Mouse (Mus musculus) lung, embryonic 14.5 days (tissue): ENCODE data around the gene BC030867. TPM values are rescaled to one million over a fixed set of nuclear protein-coding genes. Genes with fewer than 3 reads are reported as not detected.
A peak's percentile ranks its signal among the peaks of the same experiment; 100 is the strongest.

Source experiments
- ATAC-seq: fragments of 200-750 bp; cut with Nextera tagmentation; 2 replicates; pipeline ENCODE4 v1.8.0; 2017; ENCODE audit warnings: mild to moderate bottlenecking, moderate TSS enrichment, moderate library complexity; ENCODE audit not compliant: insufficient read depth
- DNase-seq: peaks from one replicate; pipeline ENCODE4 v3.0.0-alpha.2; 2015
- H3K27ac ChIP-seq: fragments of 300-500 bp; sonication (generic); 2 replicates; pipeline ENCODE4 v1.5.1; 2014; ENCODE audit warnings: low read depth, mild to moderate bottlenecking, moderate library complexity
- H3K27me3 ChIP-seq: fragments of 300-500 bp; sonication (generic); 2 replicates; pipeline ENCODE4 v1.6.1; 2014; ENCODE audit warnings: low read length, control low read depth; ENCODE audit not compliant: insufficient read depth
- H3K36me3 ChIP-seq: fragments of 300-500 bp; sonication (generic); 2 replicates; pipeline ENCODE4 v1.6.1; 2014; ENCODE audit warnings: control low read depth; ENCODE audit not compliant: insufficient read depth
- H3K4me1 ChIP-seq: fragments of 300-500 bp; sonication (generic); 2 replicates; pipeline ENCODE4 v1.6.1; 2014; ENCODE audit warnings: antibody characterized with exemption, control low read depth; ENCODE audit not compliant: insufficient read depth
- H3K4me2 ChIP-seq: fragments of 300-500 bp; sonication (generic); 2 replicates; pipeline ENCODE4 v1.6.1; 2014; ENCODE audit warnings: mild to moderate bottlenecking
- H3K4me3 ChIP-seq: fragments of 300-500 bp; sonication (generic); 2 replicates; pipeline ENCODE4 v1.5.1; 2014; ENCODE audit warnings: low read depth, low read length
- H3K9ac ChIP-seq: fragments of 300-500 bp; sonication (generic); 2 replicates; pipeline ENCODE4 v1.6.1; 2014
- H3K9me3 ChIP-seq: fragments of 300-500 bp; sonication (generic); 2 replicates; pipeline ENCODE4 v1.6.1; 2016; ENCODE audit warnings: low read depth, low read length, control low read depth
- CTCF ChIP-seq: IDR thresholded peaks from 2 replicates; pipeline ENCODE4 v1.5.1; 2016; ENCODE audit warnings: antibody characterized with exemption, low read depth
- WGBS: fragments of 180-500 bp; shearing (Covaris S2); extraction: QIAGEN DNeasy Blood & Tissue Kit; methylation state at CpG from one replicate; pipeline ENCODE4 v1.1.7; 2014; 5-methylcytosine and 5-hydroxymethylcytosine counted together
- polyA plus RNA-seq: library from polyadenylated mRNA; unstranded; fragments of >200 nt; fragmentation: Nextera tagmentation; extraction: Ambion mirVana; gene quantifications from 2 replicates; pipeline ENCODE4 v1.2.1, GENCODE M21; 2014

The BC030867 gene
- polyA plus RNA-seq, 1 experiment from 2014 or later, result 22.2 TPM

GRCm38 (mm10) chr11:102240636-102241035 is 8.0 kb upstream of the BC030867 start:
- Histone ChIP-seq H3K9me3 (no peaks in the 10 kb centered on the region), H3K27me3 (no peaks in the 10 kb centered on the region), H3K27ac (no peak overlapping the region), H3K4me2 (no peak overlapping the region), H3K4me3 (no peak overlapping the region), H3K4me1 (no peaks in the 10 kb centered on the region), H3K9ac (no peak overlapping the region), H3K36me3 (no peaks in the 10 kb centered on the region)
- ATAC-seq (no peak), DNase-seq (no peak)
- TF ChIP-seq CTCF, result no peak
- WGBS, result 69% methylated on average over 6 of the region's 6 CpGs

- Histone ChIP-seq H3K9ac (no peak overlapping the region), H3K27ac (no peak overlapping the region), H3K9me3 (no peaks in the 10 kb centered on the region), H3K4me3 (no peak overlapping the region), H3K4me2 (no peak overlapping the region), H3K27me3 (no peaks in the 10 kb centered on the region), H3K36me3 (no peaks in the 10 kb centered on the region), H3K4me1 (no peaks in the 10 kb centered on the region)
- TF ChIP-seq CTCF, result no peak
- ATAC-seq, result no peak
- no peak for DNase-seq
- 66% methylated on average over 5 of the region's 5 CpGs for WGBS
Measured at GRCm38 (mm10) chr11:102241246-102241645, 7.4 kb upstream of the BC030867 start.

GRCm38 (mm10) chr11:102241874-102242273 is 6.8 kb upstream of the BC030867 start:
- Histone ChIP-seq H3K4me1 (no peaks in the 10 kb centered on the region), H3K4me3 (no peak overlapping the region), H3K9me3 (no peaks in the 10 kb centered on the region), H3K27me3 (no peaks in the 10 kb centered on the region), H3K27ac (no peak overlapping the region), H3K4me2 (no peak overlapping the region), H3K36me3 (no peaks in the 10 kb centered on the region), H3K9ac (no peak overlapping the region)
- ATAC-seq (no peak), DNase-seq (no peak)
- 58% methylated on average over 5 of the region's 5 CpGs for WGBS
- TF ChIP-seq CTCF, result peak; percentile 15

GRCm38 (mm10) chr11:102244926-102245449 is 3.7 kb upstream of the BC030867 start:
- H3K27ac ChIP-seq, result peak overlapping the region; percentile 37

GRCm38 (mm10) chr11:102245581-102246272 is 3.0 kb upstream of the BC030867 start:
- peak overlapping the region; percentile 37 for H3K27ac ChIP-seq
- H3K9me3 ChIP-seq, result no peaks in the 10 kb centered on the region
- H3K4me2 ChIP-seq, result peak overlapping the region; percentile 63
- H3K4me1 ChIP-seq, result 0 out of 2 replicates have a peak, but pooled peaks cover 5% of the 10 kb centered on the region
- peak overlapping the region; percentile 50; the same call in 1 of the 2 replicates for H3K9ac ChIP-seq
- no peaks in the 10 kb centered on the region for H3K27me3 ChIP-seq
- 35% methylated on average over 14 of the region's 14 CpGs for WGBS
- no peak for TF ChIP-seq CTCF
- H3K36me3 ChIP-seq, result 0 out of 2 replicates have a peak, but pooled peaks cover 3% of the 10 kb centered on the region
- H3K4me3 ChIP-seq, result peak overlapping the region; percentile 30
- DNase-seq (peak; percentile 44), ATAC-seq (0 out of 2 replicates have a peak, but pooled peaks have one; percentile 31)

More at GRCm38 (mm10) chr11:102244926-102245449, 3.7 kb upstream of the BC030867 start:
- DNase-seq (peak; percentile 84), ATAC-seq (peak; percentile 66)
- Histone ChIP-seq H3K9ac (peak overlapping the region; percentile 50), H3K9me3 (no peaks in the 10 kb centered on the region), H3K36me3 (no peaks in the 10 kb centered on the region), H3K27me3 (no peaks in the 10 kb centered on the region), H3K4me1 (0 out of 2 replicates have a peak, but pooled peaks cover 5% of the 10 kb centered on the region), H3K4me3 (peak overlapping the region; percentile 30), H3K4me2 (peak overlapping the region; percentile 63)
- peak; percentile 13; the same call in 1 of the 2 replicates for TF ChIP-seq CTCF
- 1% methylated on average over 32 of the region's 32 CpGs for WGBS

- 64% methylated on average over 6 of the region's 6 CpGs for WGBS
- ATAC-seq, result no peak
- H3K9me3 ChIP-seq, result no peaks in the 10 kb centered on the region
- TF ChIP-seq CTCF, result no peak
- peak overlapping the region; percentile 37; the same call in 1 of the 2 replicates for H3K27ac ChIP-seq
- H3K4me3 ChIP-seq, result no peak overlapping the region
- H3K4me1 ChIP-seq, result 0 out of 2 replicates have a peak, but pooled peaks cover 5% of the 10 kb centered on the region
- no peak overlapping the region for H3K9ac ChIP-seq
- 0 out of 2 replicates have a peak, but pooled peaks cover 7% of the 10 kb centered on the region for H3K36me3 ChIP-seq
- no peaks in the 10 kb centered on the region for H3K27me3 ChIP-seq
- peak overlapping the region; percentile 63; the same call in 1 of the 2 replicates for H3K4me2 ChIP-seq
- peak; percentile 36 for DNase-seq
Measured at GRCm38 (mm10) chr11:102246273-102246635, 2.4 kb upstream of the BC030867 start.

- H3K27me3 ChIP-seq, result no peaks in the 10 kb centered on the region
- H3K36me3 ChIP-seq, result peaks cover 13% of the 10 kb centered on the region; the same call in 1 of the 2 replicates
- peak; percentile 45 for TF ChIP-seq CTCF
- no peak for DNase-seq
- no peak overlapping the region for H3K9ac ChIP-seq
- H3K4me2 ChIP-seq, result no peak overlapping the region
- 0 out of 2 replicates have a peak, but pooled peaks cover 5% of the 10 kb centered on the region for H3K4me1 ChIP-seq
- no peak overlapping the region for H3K4me3 ChIP-seq
- no peak for ATAC-seq
- no peak overlapping the region for H3K27ac ChIP-seq
- H3K9me3 ChIP-seq, result no peaks in the 10 kb centered on the region
- 89% methylated on average over 4 of the region's 4 CpGs for WGBS
Measured at GRCm38 (mm10) chr11:102246871-102247270, 1.8 kb upstream of the BC030867 start.
